Mouse (Mus musculus): ENCODE measurements around the gene Cd81.

Cd81 gene

DNA sequence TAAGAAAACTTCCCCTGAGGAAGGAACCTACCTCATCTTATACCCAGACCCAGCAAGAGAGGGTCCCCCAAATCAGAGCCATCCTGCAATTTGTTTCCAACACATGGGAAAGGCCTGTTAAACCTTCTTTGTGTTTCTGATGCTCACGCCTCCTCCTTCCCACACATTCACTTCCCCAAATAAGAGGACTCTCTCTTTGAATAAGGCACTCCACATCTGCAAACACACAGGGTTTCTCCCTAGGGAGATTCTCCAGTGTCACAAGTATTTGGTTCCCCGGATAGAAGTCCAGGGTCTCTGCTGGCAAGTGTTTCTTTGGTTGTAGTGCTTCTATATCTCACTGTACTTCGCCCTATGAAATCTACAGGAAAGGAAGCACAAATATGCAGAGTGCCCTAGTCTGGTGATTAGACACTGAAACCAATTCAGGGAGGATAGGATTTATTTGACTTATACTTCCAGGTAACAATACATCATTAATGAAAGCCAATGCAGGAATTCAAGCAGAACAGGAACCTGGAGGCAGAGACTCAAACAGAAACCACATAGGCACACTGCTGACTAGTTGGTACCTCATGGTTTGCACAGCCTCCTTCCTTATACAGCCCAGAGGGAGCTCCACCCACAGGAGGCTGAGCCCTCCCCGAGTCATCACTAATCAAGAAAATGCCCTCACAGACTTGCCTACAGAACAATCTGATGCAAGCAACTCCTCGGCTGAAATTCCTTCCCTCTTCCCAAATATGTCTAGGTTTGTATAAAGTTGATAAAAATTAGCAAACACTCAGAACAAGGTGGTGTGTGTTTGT is 31.0 kb upstream of the Cd81 start:
- DNase-seq: no peak

GRCm38 (mm10) chr7:143023499-143023898 is 29.0 kb upstream of the Cd81 start:
- DNase-seq: no peak

GRCm38 (mm10) chr7:143024293-143024692 is 28.2 kb upstream of the Cd81 start:
- no peak for DNase-seq

DNA sequence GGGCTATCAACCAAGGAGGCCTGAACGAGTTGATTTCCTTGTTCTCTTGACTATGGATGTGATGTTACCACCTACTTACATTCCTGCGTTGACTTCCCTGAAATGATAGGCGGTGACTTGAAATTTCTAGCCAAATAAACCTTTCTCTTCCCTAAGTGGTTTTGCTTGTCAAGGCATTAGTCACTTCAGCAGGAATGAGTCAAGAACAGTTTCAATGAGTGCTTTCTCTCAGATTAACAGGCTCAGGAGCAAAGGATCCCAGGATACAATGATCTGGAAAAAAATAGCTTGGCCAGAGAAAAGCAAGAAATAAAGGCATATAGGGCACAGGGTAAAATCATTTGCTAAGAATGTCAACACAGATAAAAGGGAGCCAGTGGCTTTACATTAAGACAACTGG is 27.0 kb upstream of the Cd81 start:
- no peak for DNase-seq

- no peak for DNase-seq
These were observed 25.3 kb upstream of the Cd81 start for GRCm38 (mm10) chr7:143027196-143027595.

- DNase-seq: no peak
These were observed 20.7 kb upstream of the Cd81 start for GRCm38 (mm10) chr7:143031816-143032215.

- DNase-seq: peak; percentile 59
These were observed 19.0 kb upstream of the Cd81 start for GRCm38 (mm10) chr7:143033581-143033980.

GRCm38 (mm10) chr7:143034112-143034511 is 18.4 kb upstream of the Cd81 start:
- no peak for DNase-seq

- no peak for DNase-seq
These were observed 17.8 kb upstream of the Cd81 start for GRCm38 (mm10) chr7:143034519-143035450.

GRCm38 (mm10) chr7:143036787-143037186 is 15.8 kb upstream of the Cd81 start:
- DNase-seq: no peak

DNA sequence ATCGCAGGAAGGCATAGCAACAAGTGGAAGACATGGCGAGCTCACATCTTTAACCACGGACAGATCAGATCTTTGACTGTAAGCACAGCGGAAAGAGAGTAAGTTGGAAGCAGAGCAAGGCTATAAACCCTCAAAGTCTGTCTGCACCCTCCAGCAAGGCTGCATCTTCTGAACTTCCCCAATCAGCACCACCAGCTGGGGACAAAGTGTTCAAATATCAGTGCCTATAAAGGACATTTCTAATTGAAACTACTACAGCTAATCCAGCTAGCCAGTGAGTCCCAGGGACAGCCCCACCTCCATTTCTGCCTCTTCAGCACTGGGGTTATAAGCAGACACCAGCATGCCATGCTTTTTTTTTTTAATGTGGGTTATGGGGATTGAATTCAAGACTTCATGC is 15.2 kb upstream of the Cd81 start:
- DNase-seq: no peak

DNA sequence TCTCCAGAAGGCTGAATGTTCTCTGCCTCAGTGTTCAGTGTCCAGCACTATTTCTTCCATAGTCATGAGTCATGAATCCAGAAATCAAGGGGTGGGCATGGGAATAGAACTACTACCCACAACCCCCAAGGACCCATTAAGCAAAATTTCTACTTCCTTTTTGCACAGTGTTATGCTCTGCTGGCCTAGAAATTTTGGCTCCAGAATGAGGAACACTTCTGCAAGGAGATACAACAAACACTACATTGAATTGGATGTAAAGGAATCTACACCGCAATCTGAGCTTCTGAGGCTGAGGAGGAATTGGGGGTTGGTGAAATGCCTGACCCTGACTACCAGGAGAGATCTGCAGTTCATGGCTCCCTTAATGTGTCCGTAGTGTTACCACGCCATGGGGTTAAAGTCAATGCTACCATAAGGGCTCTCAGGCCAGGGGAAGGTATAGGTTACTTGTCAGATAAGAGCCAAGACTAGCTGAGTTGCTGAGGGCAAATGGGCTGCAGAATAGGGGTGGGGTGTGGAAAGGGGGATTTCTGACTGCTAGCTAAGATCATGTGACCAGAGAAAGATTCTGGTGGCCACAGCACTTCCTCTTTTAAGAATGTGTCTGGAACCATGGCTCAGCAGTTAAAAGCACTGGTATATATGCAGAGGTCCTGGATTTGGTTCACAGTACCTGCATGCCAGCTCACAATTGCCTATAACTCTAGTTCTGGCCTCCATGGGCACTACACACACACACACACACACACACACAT is 14.2 kb upstream of the Cd81 start:
- no peak for DNase-seq

DNA sequence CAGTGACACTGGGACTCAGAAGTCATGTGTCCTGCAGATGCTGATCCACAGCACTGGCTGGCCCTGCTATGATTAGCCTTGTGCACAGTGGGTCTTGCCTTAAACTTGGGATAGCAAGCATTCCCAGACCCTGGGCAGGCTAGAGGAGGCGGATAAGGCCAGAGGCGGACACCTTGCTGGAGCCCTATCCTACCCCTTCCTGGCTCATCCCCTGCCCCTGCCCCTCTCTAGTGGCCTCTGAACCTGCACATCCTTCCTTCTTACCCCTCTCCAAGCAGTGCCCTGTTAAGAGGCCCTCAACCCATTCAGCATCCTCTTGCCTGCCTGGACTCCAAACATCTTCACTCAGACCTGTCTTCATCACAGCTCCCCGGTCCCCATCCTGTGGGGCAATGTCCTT is 12.0 kb upstream of the Cd81 start:
- DNase-seq: no peak

GRCm38 (mm10) chr7:143041138-143041822 is 11.3 kb upstream of the Cd81 start:
- peak; percentile 61 for DNase-seq

DNA sequence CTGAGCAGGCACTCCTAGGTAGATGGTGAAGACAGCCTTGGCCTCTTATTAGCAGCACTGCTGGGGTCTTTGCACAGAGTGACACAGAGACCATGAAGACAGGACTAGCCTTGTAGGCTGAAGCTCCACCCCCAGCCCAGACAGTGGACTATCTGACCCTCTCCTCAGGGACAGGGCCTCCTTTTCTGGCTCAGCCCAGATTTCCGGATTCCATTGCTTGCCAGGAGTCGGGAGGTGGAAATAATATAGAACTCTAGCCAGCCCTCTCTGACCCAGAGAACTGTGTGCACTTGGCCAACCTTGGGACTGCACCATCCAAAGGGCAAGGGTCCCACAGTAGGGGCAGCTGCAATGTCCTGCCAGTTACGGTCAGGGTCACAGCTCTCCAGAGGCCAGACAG is 10.4 kb upstream of the Cd81 start:
- DNase-seq: peak; percentile 86

DNA sequence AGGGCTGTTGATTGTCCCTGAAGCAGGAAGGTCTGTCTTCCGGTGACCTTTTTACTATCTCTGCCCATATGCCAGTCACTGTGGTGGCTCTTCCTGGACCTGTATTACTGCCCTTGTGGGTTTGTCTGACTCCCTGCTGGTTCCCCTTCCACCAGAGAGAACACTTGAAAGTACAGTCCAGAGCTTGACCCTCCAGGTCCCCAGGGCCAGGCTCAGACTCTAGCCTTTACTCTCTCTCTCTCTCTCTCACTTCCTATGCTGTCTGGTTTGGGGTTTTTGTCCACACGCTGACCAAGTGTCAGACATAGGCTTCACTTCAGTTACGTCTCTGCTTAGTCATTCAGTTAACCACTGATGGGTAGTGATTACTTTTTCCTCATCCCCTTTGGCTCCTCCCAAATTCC is 9.6 kb upstream of the Cd81 start:
- DNase-seq: no peak

GRCm38 (mm10) chr7:143044049-143044825 is 8.3 kb upstream of the Cd81 start:
- no peak for DNase-seq

GRCm38 (mm10) chr7:143044826-143045206 is 7.7 kb upstream of the Cd81 start:
- no peak for DNase-seq

GRCm38 (mm10) chr7:143046358-143046757 is 6.2 kb upstream of the Cd81 start:
- DNase-seq: no peak

- DNase-seq: no peak
These were observed 3.2 kb upstream of the Cd81 start for GRCm38 (mm10) chr7:143049331-143049730.
